Mouse (Mus musculus) cerebellum, adult 2 months (tissue): ENCODE results near the gene Fancl. TPM values are rescaled to one million over a fixed set of nuclear protein-coding genes. Genes with fewer than 3 reads are reported as not detected.

Experiments
- DNase-seq, 2 experiments: peaks; one replicate each; pipeline ENCODE4 v3.0.0; 2021
- H3K27ac ChIP-seq: fragments of 200-500 bp; 2 replicates; pipeline ENCODE4 v1.5.1; 2012; ENCODE audit warnings: low read length, control low read depth, inconsistent platforms; ENCODE audit not compliant: insufficient read depth
- H3K27me3 ChIP-seq: fragments of 200-500 bp; 2 replicates; pipeline ENCODE4 v1.6.1; 2012; ENCODE audit warnings: inconsistent platforms, mild to moderate bottlenecking, low read length, moderate library complexity; ENCODE audit not compliant: control insufficient read depth, insufficient read depth
- H3K4me1 ChIP-seq: fragments of 200-500 bp; 2 replicates; pipeline ENCODE4 v1.6.1; 2011; ENCODE audit warnings: low read length; ENCODE audit not compliant: control insufficient read depth, insufficient read depth
- H3K4me3 ChIP-seq: fragments of 200-500 bp; replicated peaks from 2 replicates; pipeline ENCODE3; 2011; ENCODE audit warnings: mild to moderate bottlenecking, low read depth, low read length, control low read depth; ENCODE audit not compliant: insufficient read depth
- CTCF ChIP-seq: fragments of 200-500 bp; IDR thresholded peaks from 2 replicates; pipeline ENCODE4 v1.5.1; 2011; ENCODE audit warnings: low read depth, mild to moderate bottlenecking, control low read depth, low read length, moderate library complexity, borderline replicate concordance; ENCODE audit not compliant: insufficient read depth
- POLR2A ChIP-seq: fragments of 200-500 bp; IDR thresholded peaks from 2 replicates; pipeline ENCODE4 v1.6.1; 2011; ENCODE audit warnings: low read length, control low read depth, borderline replicate concordance; ENCODE audit not compliant: insufficient read depth
- WGBS: fragments of 180-500 bp; shearing (Covaris S2); methylation state at CpG from one replicate; pipeline ENCODE4 v1.1.7; 2018; 5-methylcytosine and 5-hydroxymethylcytosine counted together
- polyA plus RNA-seq: library from polyadenylated mRNA; depleted of rRNA; stranded (reverse); fragments of >200 nt; gene quantifications from 2 replicates; pipeline ENCODE4 v1.2.3, GENCODE M21; 2012; rRNA removed

Fancl gene
- polyA plus RNA-seq, 1 experiment = 5.9 TPM

- Histone ChIP-seq H3K27me3 (no peaks in the 10 kb centered on the region), H3K27ac (no peak overlapping the region), H3K4me1 (no peaks in the 10 kb centered on the region), H3K4me3 (no peak overlapping the region)
- TF ChIP-seq CTCF (no peak), POLR2A (no peak)
- DNase-seq = no peak
- 93% methylated on average over 5 of the region's 5 CpGs for WGBS
These were observed 110.0 kb downstream of the Fancl start for GRCm38 (mm10) chr11:26495951-26496350.

GRCm38 (mm10) chr11:26513683-26514082 is 127.7 kb downstream of the Fancl start:
- H3K27me3 ChIP-seq = no peaks in the 10 kb centered on the region
- no peak overlapping the region for H3K4me3 ChIP-seq
- no peak for TF ChIP-seq POLR2A
- TF ChIP-seq CTCF = peak; percentile 34; the same call in 1 of the 2 replicates
- no peak for DNase-seq
- no peaks in the 10 kb centered on the region for H3K4me1 ChIP-seq
- no peak overlapping the region for H3K27ac ChIP-seq

- 73% methylated on average over 2 of the region's 2 CpGs for WGBS
- H3K4me3 ChIP-seq = no peak overlapping the region
- H3K27me3 ChIP-seq = no peaks in the 10 kb centered on the region
- TF ChIP-seq CTCF = no peak
- TF ChIP-seq POLR2A = no peak
- no peak overlapping the region for H3K27ac ChIP-seq
- DNase-seq = no peak
- H3K4me1 ChIP-seq = no peaks in the 10 kb centered on the region
These were observed 130.2 kb downstream of the Fancl start for GRCm38 (mm10) chr11:26516086-26516485.

GRCm38 (mm10) chr11:26518991-26519390 is 133.1 kb downstream of the Fancl start:
- Histone ChIP-seq H3K4me3 (no peak overlapping the region), H3K4me1 (no peaks in the 10 kb centered on the region), H3K27ac (no peak overlapping the region), H3K27me3 (no peaks in the 10 kb centered on the region)
- WGBS = 80% methylated on average over 3 of the region's 3 CpGs
- DNase-seq = no peak
- TF ChIP-seq CTCF (no peak), POLR2A (no peak)

Other genes starting within 250 kb of the Fancl start
- 0.92 and 1.4 TPM in 2 replicates for gene 5730522E02Rik, start 175.4 kb upstream of the Fancl start, polyA plus RNA-seq
- gene Gm6899, start 207.1 kb downstream of the Fancl start, polyA plus RNA-seq = not detected in 2 replicates
- 0.98 and 1.5 TPM in 2 replicates for gene Vrk2, start 207.9 kb downstream of the Fancl start, polyA plus RNA-seq